ENCODE assay signal across 18 mouse cellular contexts in genomic region chr16:93678206-93678605, GRCm38 (mm10). TPM values are rescaled to one million over a fixed set of nuclear protein-coding genes. Genes with fewer than 3 reads are reported as not detected.
"Had no signal": no experiment of that assay in that cellular context is flagged by ENCODE, and none has a peak within 500 bp of the region (broad histone marks: within the 10 kb centered on the region; RNA-seq: fewer than 3 reads in every experiment).

No protein-coding gene starts in this region.

- ATAC-seq: hindbrain, postnatal 0 days; midbrain, embryonic 15.5 days had no signal

- H3K9ac ChIP-seq: limb, embryonic 12.5 days; midbrain, embryonic 15.5 days; neural tube, embryonic 13.5 days had no signal

- H3K4me2 ChIP-seq: limb, embryonic 12.5 days; midbrain, embryonic 11.5 days; midbrain, embryonic 15.5 days; neural tube, embryonic 13.5 days had no signal

- H3K27ac ChIP-seq: hindbrain, postnatal 0 days; limb, embryonic 12.5 days; macrophage; midbrain, embryonic 15.5 days; neural tube, embryonic 13.5 days had no signal

- H3K9me3 ChIP-seq: midbrain, embryonic 15.5 days; neural tube, embryonic 13.5 days had no signal

- H3K36me3 ChIP-seq: limb, embryonic 12.5 days; midbrain, embryonic 15.5 days; neural tube, embryonic 13.5 days had no signal

- DNase-seq: kidney, adult 11 months; kidney, adult 9 months; kidney, postnatal 10 days; layer of hippocampus, adult 9-11 months; layer of hippocampus, postnatal 36 days; lung, postnatal 14 days; right cerebral cortex, postnatal 14 days; thymus, postnatal 4 days had no signal

- H3K4me3 ChIP-seq: limb, embryonic 12.5 days; megakaryocyte, embryonic 14.5 days; midbrain, embryonic 15.5 days; neural tube, embryonic 13.5 days had no signal

RNA-seq across cellular contexts. Expression of gene Gm5678, which starts 50.3 kb away (rescaled TPM):
- total RNA-seq: hindbrain, postnatal 0 days; liver, adult 2 months had no signal
- polyA plus RNA-seq: hindbrain, postnatal 0 days; large intestine, adult 2 months; limb, embryonic 12.5 days; liver, adult 2 months; liver, embryonic 16.5 days; macrophage; midbrain, embryonic 11.5 days; midbrain, embryonic 15.5 days; neural tube, embryonic 13.5 days had no signal
